Mouse (Mus musculus) heart, embryonic 12.5 days (tissue): ENCODE measurements around the gene Gas2l3. TPM values are rescaled to one million over a fixed set of nuclear protein-coding genes. Genes with fewer than 3 reads are reported as not detected.

Experiments
- ATAC-seq: fragments of 200-750 bp; cut with Nextera tagmentation; 2 replicates; pipeline ENCODE4 v1.8.0; 2017; ENCODE audit warnings: moderate TSS enrichment, moderate library complexity; ENCODE audit not compliant: insufficient number of reproducible peaks, low FRiP score
- H3K27ac ChIP-seq: fragments of 300-500 bp; sonication (generic); 2 replicates; pipeline ENCODE4 v1.5.1; 2016; ENCODE audit warnings: mild to moderate bottlenecking, moderate library complexity; ENCODE audit not compliant: poor library complexity, severe bottlenecking
- H3K27me3 ChIP-seq: fragments of 300-500 bp; sonication (generic); replicated peaks from 2 replicates; pipeline ENCODE4 v1.6.1; 2016; ENCODE audit warnings: mild to moderate bottlenecking, moderate library complexity
- H3K36me3 ChIP-seq: fragments of 300-500 bp; sonication (generic); 2 replicates; pipeline ENCODE4 v1.6.1; 2016; ENCODE audit warnings: mild to moderate bottlenecking, moderate library complexity
- H3K4me1 ChIP-seq: fragments of 300-500 bp; sonication (generic); replicated peaks from 2 replicates; pipeline ENCODE4 v1.6.1; 2016; ENCODE audit warnings: mild to moderate bottlenecking
- H3K4me2 ChIP-seq: fragments of 300-500 bp; sonication (generic); 2 replicates; pipeline ENCODE4 v1.6.1; 2016; ENCODE audit warnings: mild to moderate bottlenecking, moderate library complexity
- H3K4me3 ChIP-seq: fragments of 300-500 bp; sonication (generic); 2 replicates; pipeline ENCODE4 v1.5.1; 2016; ENCODE audit warnings: mild to moderate bottlenecking
- H3K9ac ChIP-seq: fragments of 300-500 bp; sonication (generic); 2 replicates; pipeline ENCODE4 v1.6.1; 2016; ENCODE audit warnings: mild to moderate bottlenecking, moderate library complexity
- H3K9me3 ChIP-seq: fragments of 300-500 bp; sonication (generic); replicated peaks from 2 replicates; pipeline ENCODE4 v1.6.1; 2016; ENCODE audit warnings: mild to moderate bottlenecking, moderate library complexity
- WGBS: fragments of 180-500 bp; shearing (Covaris S2); methylation state at CpG from one replicate; pipeline ENCODE4 v1.1.7; 2016; 5-methylcytosine and 5-hydroxymethylcytosine counted together
- polyA plus RNA-seq: library from polyadenylated mRNA; unstranded; fragments of >200 nt; fragmentation: Nextera tagmentation; extraction: Ambion mirVana; gene quantifications from 2 replicates; pipeline ENCODE4 v1.2.1, GENCODE M21; 2016

Gas2l3 gene
- polyA plus RNA-seq, 1 experiment from 2014 or later, result 28.1 TPM

- H3K4me1 ChIP-seq, result peaks cover 28% of the 10 kb centered on the region
- peak overlapping the region; percentile 73 for H3K4me3 ChIP-seq
- no peaks in the 10 kb centered on the region for H3K27me3 ChIP-seq
- H3K36me3 ChIP-seq, result peaks cover 11% of the 10 kb centered on the region; the same call in 1 of the 2 replicates
- peak overlapping the region; percentile 70 for H3K9ac ChIP-seq
- H3K4me2 ChIP-seq, result peak overlapping the region; percentile 84
- H3K9me3 ChIP-seq, result no peaks in the 10 kb centered on the region
- H3K27ac ChIP-seq, result peak overlapping the region; percentile 62; the same call in 1 of the 2 replicates
- ATAC-seq, result peak; percentile 5; the same call in 1 of the 2 replicates
- under 1% methylated on average over 17 of the region's 17 CpGs for WGBS
Observed at GRCm38 (mm10) chr10:89443115-89443622, 598 bp downstream of the Gas2l3 start.

- peak overlapping the region; percentile 73 for H3K4me3 ChIP-seq
- WGBS, result 11% methylated on average over 4 of the region's 4 CpGs
- no peaks in the 10 kb centered on the region for H3K27me3 ChIP-seq
- peak overlapping the region; percentile 84 for H3K4me2 ChIP-seq
- no peaks in the 10 kb centered on the region for H3K9me3 ChIP-seq
- H3K27ac ChIP-seq, result peak overlapping the region; percentile 62; the same call in 1 of the 2 replicates
- no peak for ATAC-seq
- peaks cover 12% of the 10 kb centered on the region for H3K36me3 ChIP-seq
- H3K4me1 ChIP-seq, result peaks cover 33% of the 10 kb centered on the region
- H3K9ac ChIP-seq, result peak overlapping the region; percentile 70
Observed at GRCm38 (mm10) chr10:89442640-89443039, 1.1 kb downstream of the Gas2l3 start.

- Histone ChIP-seq H3K9me3 (no peaks in the 10 kb centered on the region), H3K27me3 (no peaks in the 10 kb centered on the region), H3K27ac (no peak overlapping the region), H3K36me3 (peaks cover 16% of the 10 kb centered on the region), H3K4me1 (peaks cover 36% of the 10 kb centered on the region), H3K4me2 (no peak overlapping the region), H3K4me3 (no peak overlapping the region), H3K9ac (no peak overlapping the region)
- ATAC-seq, result no peak
- WGBS, result 94% methylated on average over 3 of the region's 3 CpGs
Observed at GRCm38 (mm10) chr10:89441961-89442360, 1.8 kb downstream of the Gas2l3 start.

GRCm38 (mm10) chr10:89439380-89439779 lies 4.4 kb downstream of the Gas2l3 start:
- no peak for ATAC-seq
- Histone ChIP-seq H3K4me3 (no peak overlapping the region), H3K27ac (peak overlapping the region; percentile 61), H3K4me1 (peaks cover 36% of the 10 kb centered on the region), H3K4me2 (peak overlapping the region; percentile 44), H3K36me3 (peaks cover 21% of the 10 kb centered on the region), H3K9me3 (no peaks in the 10 kb centered on the region), H3K9ac (no peak overlapping the region), H3K27me3 (no peaks in the 10 kb centered on the region)
- 28% methylated on average over 7 of the region's 7 CpGs for WGBS

GRCm38 (mm10) chr10:89437996-89438395 lies 5.8 kb downstream of the Gas2l3 start:
- Histone ChIP-seq H3K4me2 (0 out of 2 replicates have a peak overlapping the region, but pooled peaks have one; percentile 14), H3K36me3 (peaks cover 27% of the 10 kb centered on the region), H3K4me3 (no peak overlapping the region), H3K27ac (peak overlapping the region; percentile 5; the same call in 1 of the 2 replicates), H3K9me3 (no peaks in the 10 kb centered on the region), H3K9ac (no peak overlapping the region), H3K27me3 (no peaks in the 10 kb centered on the region), H3K4me1 (peaks cover 34% of the 10 kb centered on the region)
- 55% methylated on average over 12 of the region's 12 CpGs for WGBS
- ATAC-seq, result no peak

- H3K36me3 ChIP-seq, result peaks cover 27% of the 10 kb centered on the region
- no peak for ATAC-seq
- H3K9me3 ChIP-seq, result no peaks in the 10 kb centered on the region
- no peak overlapping the region for H3K27ac ChIP-seq
- H3K9ac ChIP-seq, result no peak overlapping the region
- peaks cover 31% of the 10 kb centered on the region for H3K4me1 ChIP-seq
- WGBS, result 82% methylated on average over 9 of the region's 9 CpGs
- no peaks in the 10 kb centered on the region for H3K27me3 ChIP-seq
- no peak overlapping the region for H3K4me2 ChIP-seq
- no peak overlapping the region for H3K4me3 ChIP-seq
Observed at GRCm38 (mm10) chr10:89437472-89437871, 6.3 kb downstream of the Gas2l3 start.

GRCm38 (mm10) chr10:89435920-89436319 lies 7.8 kb downstream of the Gas2l3 start:
- peaks cover 31% of the 10 kb centered on the region for H3K4me1 ChIP-seq
- 74% methylated on average over 9 of the region's 9 CpGs for WGBS
- no peak overlapping the region for H3K4me2 ChIP-seq
- H3K9ac ChIP-seq, result no peak overlapping the region
- H3K36me3 ChIP-seq, result peaks cover 28% of the 10 kb centered on the region
- H3K27ac ChIP-seq, result no peak overlapping the region
- no peak for ATAC-seq
- H3K4me3 ChIP-seq, result no peak overlapping the region
- H3K9me3 ChIP-seq, result no peaks in the 10 kb centered on the region
- H3K27me3 ChIP-seq, result no peaks in the 10 kb centered on the region

GRCm38 (mm10) chr10:89435413-89435812 lies 8.4 kb downstream of the Gas2l3 start:
- Histone ChIP-seq H3K4me1 (peaks cover 28% of the 10 kb centered on the region), H3K4me2 (no peak overlapping the region), H3K4me3 (no peak overlapping the region), H3K27me3 (no peaks in the 10 kb centered on the region), H3K36me3 (peaks cover 29% of the 10 kb centered on the region), H3K9me3 (no peaks in the 10 kb centered on the region), H3K27ac (no peak overlapping the region), H3K9ac (no peak overlapping the region)
- no peak for ATAC-seq
- WGBS, result 85% methylated on average over 12 of the region's 12 CpGs

GRCm38 (mm10) chr10:89434509-89435210 lies 9.1 kb downstream of the Gas2l3 start:
- no peak overlapping the region for H3K4me3 ChIP-seq
- H3K27ac ChIP-seq, result no peak overlapping the region
- H3K4me1 ChIP-seq, result peaks cover 24% of the 10 kb centered on the region
- peaks cover 30% of the 10 kb centered on the region for H3K36me3 ChIP-seq
- H3K27me3 ChIP-seq, result no peaks in the 10 kb centered on the region
- no peak for ATAC-seq
- no peak overlapping the region for H3K4me2 ChIP-seq
- H3K9me3 ChIP-seq, result no peaks in the 10 kb centered on the region
- 75% methylated on average over 17 of the region's 17 CpGs for WGBS
- no peak overlapping the region for H3K9ac ChIP-seq

- no peak overlapping the region for H3K9ac ChIP-seq
- no peaks in the 10 kb centered on the region for H3K9me3 ChIP-seq
- H3K36me3 ChIP-seq, result peaks cover 46% of the 10 kb centered on the region
- peaks cover 4% of the 10 kb centered on the region; the same call in 1 of the 2 replicates for H3K4me1 ChIP-seq
- 82% methylated on average over 13 of the region's 13 CpGs for WGBS
- H3K27me3 ChIP-seq, result no peaks in the 10 kb centered on the region
- H3K4me2 ChIP-seq, result no peak overlapping the region
- no peak overlapping the region for H3K4me3 ChIP-seq
- no peak for ATAC-seq
- no peak overlapping the region for H3K27ac ChIP-seq
Observed at GRCm38 (mm10) chr10:89432743-89433142, 11.0 kb downstream of the Gas2l3 start.

GRCm38 (mm10) chr10:89430751-89431150 lies 13.0 kb downstream of the Gas2l3 start:
- Histone ChIP-seq H3K27ac (no peak overlapping the region), H3K4me1 (no peaks in the 10 kb centered on the region), H3K36me3 (peaks cover 53% of the 10 kb centered on the region), H3K27me3 (no peaks in the 10 kb centered on the region), H3K4me3 (no peak overlapping the region), H3K4me2 (no peak overlapping the region), H3K9ac (no peak overlapping the region), H3K9me3 (no peaks in the 10 kb centered on the region)
- ATAC-seq, result no peak
- 90% methylated on average over 7 of the region's 7 CpGs for WGBS
